Mouse (Mus musculus) embryonic stem cell, embryonic (primary cell): ENCODE data around the gene Fgd5.

Experiments used
- CTCF ChIA-PET, 4 experiments: fragments of 300-600 bp in 2 of 4; fragments of 350-600 bp in 2 of 4; sonication (Branson Sonifier 250); formaldehyde crosslinking; loops; one replicate each; lab custom pipeline; 2022; ENCODE audit warnings: inconsistent platforms in 2 of 4; lab: Charles Lee
- POLR2A ChIA-PET, 4 experiments: fragments of 300-600 bp in 2 of 4; fragments of 350-600 bp in 2 of 4; sonication (Branson Sonifier 250); formaldehyde crosslinking; loops; one replicate each; lab custom pipeline; 2022; ENCODE audit warnings: antibody characterized with exemption in 4 of 4, inconsistent platforms in 1 of 4; lab: Charles Lee

Gene Fgd5

DNA sequence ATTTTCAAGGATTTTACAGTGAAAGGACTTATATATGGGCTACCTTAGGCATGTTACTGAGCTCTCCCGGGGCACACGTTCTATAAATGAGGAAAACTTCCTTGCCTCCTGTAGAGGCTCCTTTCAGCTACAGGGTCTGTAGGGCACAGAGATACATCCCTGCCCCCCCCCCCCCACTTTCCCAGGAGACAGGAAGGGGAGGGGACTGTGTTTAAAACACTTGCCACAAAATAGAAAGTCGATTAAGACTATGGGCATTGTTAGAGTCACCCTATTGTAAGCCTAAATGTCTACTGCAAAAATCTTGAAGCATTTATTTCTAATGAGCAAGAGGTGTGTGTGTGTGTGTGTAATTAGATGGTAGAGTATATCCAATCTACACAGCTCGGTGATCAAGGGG is 111.8 kb downstream of the Fgd5 start:
- POLR2A ChIA-PET, result interaction anchor here in 3 of 4 experiments (0.6 to 2.7 kb wide), 24 partner anchors 8 to 650 kb away, joined by 3 to 13 read pairs (median 3); partner anchors contain the start of gene Ccdc174 (in 1 of the 3)
- CTCF ChIA-PET, result interaction anchor here in 3 of 4 experiments (0.6 to 1.6 kb wide), 8 partner anchors 11 to 238 kb away, joined by 3 to 5 read pairs (median 4); no protein-coding TSS in a partner anchor

- ChIA-PET POLR2A (interaction anchor here (0.5 to 2.7 kb wide), 23 partner anchors 8 to 650 kb away, joined by 3 to 13 read pairs (median 3); partner anchors contain the start of gene Ccdc174 (in 1 of the 4)), CTCF (interaction anchor here in 2 of 4 experiments (0.6 to 1.2 kb wide), 4 partner anchors 11 to 190 kb away, joined by 3 to 5 read pairs (median 3); no protein-coding TSS in a partner anchor)
These were observed 112.5 kb downstream of the Fgd5 start, which contains the start of gene Nr2c2 for GRCm38 (mm10) chr6:92091130-92091591. Nr2c2 (plus strand) TSS chr6:92091390.

GRCm38 (mm10) chr6:92091767-92092489 is 113.2 kb downstream of the Fgd5 start:
- CTCF ChIA-PET, result interaction anchor here in 2 of 4 experiments (0.8 to 1.2 kb wide), 2 partner anchors 9 kb away, joined by 3 to 5 read pairs; no protein-coding TSS in a partner anchor
- POLR2A ChIA-PET, result interaction anchor here in 3 of 4 experiments (0.7 to 2.2 kb wide), 14 partner anchors 9 to 421 kb away, joined by 3 to 13 read pairs (median 3); no protein-coding TSS in a partner anchor

DNA sequence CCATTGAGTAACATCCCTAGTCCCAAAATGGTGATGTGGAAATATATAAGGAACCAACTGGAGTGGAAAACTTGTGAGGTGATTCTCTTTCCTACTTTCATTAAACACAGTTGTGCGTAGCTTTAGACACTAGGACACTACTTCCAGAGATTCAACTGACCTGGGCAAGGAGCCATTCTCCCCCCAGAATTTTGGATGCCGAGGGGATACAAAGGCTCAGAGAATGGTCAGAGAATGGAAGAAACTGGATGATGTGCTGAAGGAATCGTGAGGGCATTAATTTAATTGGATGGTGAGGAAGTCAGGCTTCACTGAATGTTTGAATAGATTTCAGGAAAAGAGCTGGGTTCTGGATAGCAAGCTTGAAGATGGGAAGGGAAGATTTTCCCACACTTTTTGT is 114.1 kb downstream of the Fgd5 start:
- CTCF ChIA-PET, result interaction anchor here in 2 of 4 experiments (0.8 to 1.2 kb wide), 2 partner anchors 8 kb away, joined by 3 to 5 read pairs; no protein-coding TSS in a partner anchor

GRCm38 (mm10) chr6:92093869-92094268 is 115.2 kb downstream of the Fgd5 start:
- ChIA-PET POLR2A (interaction anchor here in 2 of 4 experiments (0.6 to 2.2 kb wide), 4 partner anchors 10 to 387 kb away, joined by 3 to 7 read pairs (median 4); no protein-coding TSS in a partner anchor), CTCF (no interaction called here)

More for the DNA sequence above, 114.1 kb downstream of the Fgd5 start:
- POLR2A ChIA-PET, result interaction anchor here in 3 of 4 experiments (0.6 to 2.2 kb wide), 12 partner anchors 9 to 1732 kb away, joined by 3 to 13 read pairs (median 3); no protein-coding TSS in a partner anchor

GRCm38 (mm10) chr6:92100679-92101360 is 122.1 kb downstream of the Fgd5 start:
- CTCF ChIA-PET, result interaction anchor here (0.6 to 1.8 kb wide), 17 partner anchors 8 to 557 kb away, joined by 3 to 18 read pairs (median 5); partner anchors contain the start of gene Nr2c2 (in 1 of the 4)

DNA sequence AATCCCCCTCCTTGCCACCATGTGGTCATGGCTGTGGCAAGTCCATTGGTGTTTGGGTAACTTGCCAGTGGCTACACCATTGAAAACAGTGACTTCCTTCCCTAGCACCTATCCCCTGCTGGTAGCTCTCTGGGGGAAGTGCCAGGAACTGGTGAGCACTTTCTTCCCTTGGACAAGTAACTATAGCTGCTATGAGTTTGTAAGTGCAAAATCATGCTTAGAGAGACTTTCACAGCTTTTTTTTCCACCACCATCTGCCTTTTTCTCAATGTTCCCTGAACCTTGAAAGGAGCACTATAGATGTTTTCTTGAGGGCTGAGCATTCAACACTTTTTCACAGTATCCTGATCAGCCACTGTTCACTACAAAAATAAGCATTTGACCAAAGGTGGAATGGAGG is 145.9 kb downstream of the Fgd5 start:
- CTCF ChIA-PET, result interaction anchor here in 1 of 4 experiments (1.2 kb wide), 1 partner anchor 24 kb away, joined by 3 read pairs; no protein-coding TSS in a partner anchor
- POLR2A ChIA-PET, result no interaction called here

More at GRCm38 (mm10) chr6:92100679-92101360, 122.1 kb downstream of the Fgd5 start:
- POLR2A ChIA-PET, result interaction anchor here in 3 of 4 experiments (0.7 to 2.6 kb wide), 11 partner anchors 8 to 168 kb away, joined by 3 to 13 read pairs (median 4); partner anchors contain the start of gene Nr2c2 (in 3 of the 3)
